ENCODE assay signal across 17 mouse cellular contexts in genomic region chr14:61155687-61156086, GRCm38 (mm10).
"Had no signal": no experiment of that assay in that cellular context is flagged by ENCODE, and none has a peak within 500 bp of the region (broad histone marks: within the 10 kb centered on the region; RNA-seq: fewer than 3 reads in every experiment).

No protein-coding gene starts in this region.

- H3K27ac ChIP-seq: lung, embryonic 15.5 days; macrophage; midbrain, embryonic 13.5 days; midbrain, embryonic 15.5 days; neural tube, embryonic 12.5 days; stomach, embryonic 15.5 days; stomach, postnatal 0 days had no signal

- H3K9ac ChIP-seq: lung, embryonic 15.5 days; midbrain, embryonic 13.5 days; midbrain, embryonic 15.5 days; neural tube, embryonic 12.5 days; stomach, embryonic 15.5 days had no signal

- ATAC-seq: lung, postnatal 0 days; midbrain, embryonic 13.5 days; midbrain, embryonic 15.5 days had no signal

- H3K9me3 ChIP-seq: lung, embryonic 15.5 days; megakaryocyte, embryonic 14.5 days; midbrain, embryonic 13.5 days; midbrain, embryonic 15.5 days; neural tube, embryonic 12.5 days; stomach, embryonic 15.5 days had no signal

- H3K36me3 ChIP-seq: lung, embryonic 15.5 days; midbrain, embryonic 13.5 days; midbrain, embryonic 15.5 days; neural tube, embryonic 12.5 days; stomach, embryonic 15.5 days had no signal

- H3K4me3 ChIP-seq: lung, embryonic 15.5 days; megakaryocyte, embryonic 14.5 days; midbrain, embryonic 13.5 days; midbrain, embryonic 15.5 days; neural tube, embryonic 12.5 days; stomach, embryonic 15.5 days had no signal

- DNase-seq: lung, adult 2 months; lung, postnatal 14 days; lung, postnatal 36 days; right cerebral cortex, postnatal 14 days; thymus, adult 2 months; thymus, postnatal 25 days; thymus, postnatal 4 days had no signal

- H3K4me1 ChIP-seq: neural tube, embryonic 12.5 days; stomach, embryonic 15.5 days had no signal

- H3K4me2 ChIP-seq: lung, embryonic 15.5 days; midbrain, embryonic 11.5 days; midbrain, embryonic 13.5 days; midbrain, embryonic 15.5 days; neural tube, embryonic 12.5 days; stomach, embryonic 15.5 days had no signal

- H3K27me3 ChIP-seq: lung, embryonic 15.5 days; midbrain, embryonic 13.5 days; midbrain, embryonic 15.5 days; neural tube, embryonic 12.5 days; stomach, embryonic 15.5 days had no signal
